Mouse (Mus musculus): ENCODE data around the gene Mlec. TPM values are rescaled to one million over a fixed set of nuclear protein-coding genes. Genes with fewer than 3 reads are reported as not detected.

Gene Mlec
- total and polyA plus RNA-seq, 2 experiments from 2014 or later = 15.7 to 58.6 TPM

DNA sequence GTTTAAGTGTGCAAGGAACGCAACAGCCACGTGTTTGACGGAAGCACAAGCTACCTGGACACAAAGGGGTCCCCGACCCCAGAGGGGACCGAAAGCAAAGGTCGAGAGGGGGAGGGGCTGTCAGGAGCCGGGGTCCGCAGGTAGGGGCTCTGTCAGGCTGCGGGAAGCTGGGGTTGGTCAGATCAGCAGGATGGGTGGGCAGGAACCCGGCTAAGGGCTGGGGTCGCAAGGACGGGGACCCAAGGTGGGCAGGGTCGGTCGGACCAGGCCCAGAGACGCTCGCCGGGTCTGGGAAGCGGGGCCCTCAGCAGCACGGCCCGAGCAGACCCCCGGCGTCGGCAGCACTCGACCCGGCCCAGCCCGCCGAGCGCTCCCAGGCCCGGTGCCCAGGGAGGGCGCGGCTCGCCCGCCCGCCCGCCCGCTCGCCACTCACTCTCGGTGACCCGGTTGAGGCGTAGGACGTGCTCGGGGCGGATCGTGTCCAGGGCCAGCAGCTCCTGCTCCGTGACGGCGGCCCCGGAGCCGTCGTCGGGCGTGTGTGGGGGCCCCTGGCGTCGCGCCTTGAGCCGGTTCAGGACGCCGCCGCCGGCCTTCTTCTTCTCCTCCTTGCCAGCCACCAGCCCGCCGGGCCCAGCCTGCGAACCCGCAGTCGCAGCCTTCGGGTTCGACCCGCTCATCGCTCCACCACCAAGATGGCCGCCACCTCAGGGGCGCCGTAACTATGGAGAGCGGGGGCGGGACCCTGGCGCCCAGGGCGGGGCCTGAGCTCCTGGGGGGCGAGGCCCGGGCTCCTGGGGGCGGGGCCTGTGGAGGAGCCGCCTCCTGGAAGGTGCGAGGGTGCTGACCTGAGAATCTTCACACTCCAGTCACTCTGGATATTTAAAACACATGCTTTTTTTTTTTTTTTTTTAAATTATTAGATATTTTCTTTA is 23.5 kb downstream of the Mlec start, which contains the start of gene Unc119b:
Unc119b (minus strand) TSS at position 742 of the 932 bp plus-strand sequence.
- H3K9ac ChIP-seq = peak within 1 kb of the TSS; percentile 80
- no peaks in the 10 kb centered on the region for H3K9me3 ChIP-seq (ENCODE audit: low read length)
- H3K4me3 ChIP-seq (ENCODE audit: low read depth, low read length) = peak within 1 kb of the TSS; percentile 90
- peaks cover 5% of the 10 kb centered on the region for H3K36me3 ChIP-seq (ENCODE audit: insufficient read depth)
- H3K4me2 ChIP-seq (ENCODE audit: low read depth) = peak within 1 kb of the TSS; percentile 91
- under 1% methylated on average over 57 of the region's 81 CpGs for WGBS
- DNase-seq = peak; percentile 87
- no peaks in the 10 kb centered on the region for H3K27me3 ChIP-seq (ENCODE audit: insufficient read depth, low read length)
- peak; percentile 97 for ATAC-seq
- H3K27ac ChIP-seq (ENCODE audit: low read depth, low read length) = peak within 1 kb of the TSS; percentile 62
- H3K4me1 ChIP-seq (ENCODE audit: insufficient read depth) = peaks cover 13% of the 10 kb centered on the region; the same call in 1 of the 2 replicates
- no peak for TF ChIP-seq CTCF (IDR thresholded peaks at IDR 0.05; ENCODE audit: low read depth)

DNA sequence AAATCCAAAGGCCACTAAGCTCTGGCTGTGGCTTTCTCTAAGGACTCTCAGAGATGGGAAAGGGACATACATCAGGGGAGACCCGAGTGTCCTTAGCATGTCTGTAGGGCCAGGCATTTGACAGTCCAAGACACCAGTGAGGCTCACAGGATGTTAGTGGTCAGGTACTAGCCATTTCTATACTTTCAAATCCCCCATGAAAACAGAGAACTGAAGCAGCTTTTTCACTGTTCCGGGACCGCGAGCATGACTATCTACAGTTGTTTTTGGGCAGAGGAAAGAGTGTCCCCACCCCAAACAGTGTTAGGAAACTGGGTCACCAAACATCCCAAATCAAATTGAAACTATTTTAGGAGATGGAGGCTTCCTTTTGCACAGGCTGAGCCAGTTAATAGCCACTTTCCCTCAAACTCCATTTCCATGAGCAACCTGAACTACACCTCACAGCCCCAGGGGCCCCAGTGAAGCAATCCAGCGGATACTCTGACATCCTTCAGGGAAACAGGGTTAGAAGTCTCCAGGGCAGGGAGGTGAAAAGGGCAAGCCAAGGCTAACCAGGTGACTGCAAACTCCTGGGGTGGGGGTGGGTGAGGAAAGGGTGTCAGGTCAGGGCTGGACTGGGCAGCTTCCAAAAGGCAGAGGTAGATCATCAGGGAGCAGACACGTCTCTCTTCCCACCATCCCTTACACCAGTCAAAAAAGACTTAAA is 24.5 kb downstream of the Mlec start:
- Histone ChIP-seq H3K9ac (peak overlapping the region; percentile 80; the same call in 1 of the 2 replicates), H3K4me1 (ENCODE audit: insufficient read depth) (peaks cover 13% of the 10 kb centered on the region; the same call in 1 of the 2 replicates), H3K4me2 (ENCODE audit: low read depth) (peak overlapping the region; percentile 91), H3K27ac (ENCODE audit: low read depth, low read length) (no peak overlapping the region), H3K27me3 (ENCODE audit: insufficient read depth, low read length) (no peaks in the 10 kb centered on the region), H3K9me3 (ENCODE audit: low read length) (no peaks in the 10 kb centered on the region), H3K36me3 (ENCODE audit: insufficient read depth) (peaks cover 13% of the 10 kb centered on the region), H3K4me3 (ENCODE audit: low read depth, low read length) (peak overlapping the region; percentile 90)
- DNase-seq (no peak), ATAC-seq (no peak)
- 57% methylated on average over 6 of the region's 6 CpGs for WGBS
- no peak for TF ChIP-seq CTCF (IDR thresholded peaks at IDR 0.05; ENCODE audit: low read depth)

GRCm38 (mm10) chr5:115132465-115132864 is 25.5 kb downstream of the Mlec start:
- Histone ChIP-seq H3K9ac (no peak overlapping the region), H3K4me3 (ENCODE audit: low read depth, low read length) (no peak overlapping the region), H3K9me3 (ENCODE audit: low read length) (no peaks in the 10 kb centered on the region), H3K4me2 (ENCODE audit: low read depth) (no peak overlapping the region), H3K4me1 (ENCODE audit: insufficient read depth) (peaks cover 13% of the 10 kb centered on the region; the same call in 1 of the 2 replicates), H3K27ac (ENCODE audit: low read depth, low read length) (no peak overlapping the region), H3K36me3 (ENCODE audit: insufficient read depth) (peaks cover 24% of the 10 kb centered on the region), H3K27me3 (ENCODE audit: insufficient read depth, low read length) (no peaks in the 10 kb centered on the region)
- no peak for TF ChIP-seq CTCF (IDR thresholded peaks at IDR 0.05; ENCODE audit: low read depth)
- ATAC-seq = no peak
- 90% methylated on average over 8 of the region's 8 CpGs for WGBS
- DNase-seq = no peak

- ATAC-seq = no peak
- H3K9ac ChIP-seq = no peak overlapping the region
- no peak overlapping the region for H3K4me2 ChIP-seq (ENCODE audit: low read depth)
- peak; percentile 28; the same call in 1 of the 2 replicates for TF ChIP-seq CTCF (IDR thresholded peaks at IDR 0.05; ENCODE audit: low read depth)
- no peak overlapping the region for H3K27ac ChIP-seq (ENCODE audit: low read depth, low read length)
- peaks cover 44% of the 10 kb centered on the region for H3K36me3 ChIP-seq (ENCODE audit: insufficient read depth)
- no peak overlapping the region for H3K4me3 ChIP-seq (ENCODE audit: low read depth, low read length)
- WGBS = 81% methylated on average over 6 of the region's 6 CpGs
- no peak for DNase-seq
- H3K4me1 ChIP-seq (ENCODE audit: insufficient read depth) = peaks cover 13% of the 10 kb centered on the region; the same call in 1 of the 2 replicates
- no peaks in the 10 kb centered on the region for H3K9me3 ChIP-seq (ENCODE audit: low read length)
- H3K27me3 ChIP-seq (ENCODE audit: insufficient read depth, low read length) = no peaks in the 10 kb centered on the region
Observed at GRCm38 (mm10) chr5:115129328-115129727, 28.7 kb downstream of the Mlec start.

GRCm38 (mm10) chr5:115127421-115128179 is 30.4 kb downstream of the Mlec start:
- peaks cover 51% of the 10 kb centered on the region for H3K36me3 ChIP-seq (ENCODE audit: insufficient read depth)
- H3K9me3 ChIP-seq (ENCODE audit: low read length) = no peaks in the 10 kb centered on the region
- no peaks in the 10 kb centered on the region for H3K27me3 ChIP-seq (ENCODE audit: insufficient read depth, low read length)
- no peak for TF ChIP-seq CTCF (IDR thresholded peaks at IDR 0.05; ENCODE audit: low read depth)
- WGBS = 93% methylated on average over 22 of the region's 22 CpGs
- DNase-seq = no peak
- H3K4me3 ChIP-seq (ENCODE audit: low read depth, low read length) = no peak overlapping the region
- ATAC-seq = no peak
- H3K4me1 ChIP-seq (ENCODE audit: insufficient read depth) = no peaks in the 10 kb centered on the region
- H3K9ac ChIP-seq = no peak overlapping the region
- H3K27ac ChIP-seq (ENCODE audit: low read depth, low read length) = no peak overlapping the region
- H3K4me2 ChIP-seq (ENCODE audit: low read depth) = no peak overlapping the region

GRCm38 (mm10) chr5:115126578-115127312 is 31.2 kb downstream of the Mlec start:
- peaks cover 56% of the 10 kb centered on the region for H3K36me3 ChIP-seq (ENCODE audit: insufficient read depth)

More at GRCm38 (mm10) chr5:115126578-115127312, 31.2 kb downstream of the Mlec start:
- Histone ChIP-seq H3K27me3 (ENCODE audit: insufficient read depth, low read length) (no peaks in the 10 kb centered on the region), H3K4me2 (ENCODE audit: low read depth) (no peak overlapping the region), H3K27ac (ENCODE audit: low read depth, low read length) (no peak overlapping the region), H3K9ac (no peak overlapping the region), H3K9me3 (ENCODE audit: low read length) (no peaks in the 10 kb centered on the region), H3K4me3 (ENCODE audit: low read depth, low read length) (no peak overlapping the region), H3K4me1 (ENCODE audit: insufficient read depth) (no peaks in the 10 kb centered on the region)
- no peak for DNase-seq
- no peak for ATAC-seq
- TF ChIP-seq CTCF (IDR thresholded peaks at IDR 0.05; ENCODE audit: low read depth) = no peak
- WGBS = 90% methylated on average over 28 of the region's 28 CpGs

Data from forebrain, postnatal 0 days (tissue).